Mouse (Mus musculus): Measurements from ENCODE around the gene Reg4.

Gene Reg4

DNA sequence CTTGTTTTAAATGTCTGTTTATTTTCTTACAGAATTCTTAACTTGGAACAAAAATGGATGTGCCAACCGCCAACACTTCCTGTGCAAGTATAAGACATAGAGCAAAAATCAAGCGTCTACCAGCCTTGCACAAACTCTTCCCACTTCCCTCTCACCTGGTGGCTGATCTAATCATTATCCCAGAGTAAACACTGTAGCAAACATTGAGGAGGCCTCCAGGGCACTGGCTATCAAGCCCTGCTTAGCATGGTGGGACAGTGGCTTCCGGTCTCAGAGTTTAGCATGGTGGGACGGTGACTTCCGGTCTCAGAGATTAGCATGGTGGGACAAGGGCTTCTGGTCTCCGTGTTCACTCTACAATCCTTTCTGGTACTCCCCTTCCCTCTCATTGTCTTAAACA lies 14.3 kb downstream of the Reg4 start:
- in situ Hi-C loops (cut with MboI, MseI): no loop called here

DNA sequence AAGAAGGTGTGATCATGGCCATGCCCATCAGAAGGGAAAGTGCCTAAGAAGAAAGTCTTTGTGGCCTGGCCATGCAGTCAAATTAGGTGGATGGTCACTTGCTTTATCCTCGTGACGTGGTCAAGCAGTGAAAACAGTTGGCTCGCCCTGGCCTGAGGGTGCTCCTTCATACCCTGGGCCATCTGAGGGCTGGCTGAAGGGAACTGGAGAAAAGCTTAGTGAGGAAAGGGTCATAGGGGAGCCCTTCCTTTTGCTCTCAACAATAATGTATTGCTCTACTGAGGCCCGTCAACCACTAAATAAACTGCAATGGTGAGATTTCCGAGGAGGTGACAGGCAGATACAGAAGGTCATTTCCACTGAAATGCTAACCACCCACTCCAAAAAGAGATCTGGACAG lies 15.3 kb downstream of the Reg4 start:
- in situ Hi-C loops (cut with MboI, MseI): no loop called here

DNA sequence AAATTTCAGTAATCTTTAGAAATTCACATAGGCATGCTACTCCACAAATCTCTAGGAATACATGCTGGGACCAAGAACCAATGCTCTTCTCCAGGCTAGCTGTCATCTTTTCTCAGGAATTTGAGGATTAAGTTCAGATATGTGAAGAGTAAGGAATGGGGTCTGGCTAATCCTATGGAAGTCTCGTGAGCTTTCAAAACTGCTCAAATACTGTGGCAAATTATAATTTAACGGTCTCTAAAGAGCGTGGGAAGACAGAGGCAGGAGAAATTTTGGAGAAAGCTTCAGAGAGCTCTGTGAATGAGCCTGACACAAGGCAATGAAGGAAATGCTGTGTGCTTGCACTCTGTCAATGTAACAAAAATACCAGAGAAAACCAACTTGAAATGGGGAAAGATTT lies 16.2 kb downstream of the Reg4 start:
- in situ Hi-C loops (cut with MboI, MseI): no loop called here

DNA sequence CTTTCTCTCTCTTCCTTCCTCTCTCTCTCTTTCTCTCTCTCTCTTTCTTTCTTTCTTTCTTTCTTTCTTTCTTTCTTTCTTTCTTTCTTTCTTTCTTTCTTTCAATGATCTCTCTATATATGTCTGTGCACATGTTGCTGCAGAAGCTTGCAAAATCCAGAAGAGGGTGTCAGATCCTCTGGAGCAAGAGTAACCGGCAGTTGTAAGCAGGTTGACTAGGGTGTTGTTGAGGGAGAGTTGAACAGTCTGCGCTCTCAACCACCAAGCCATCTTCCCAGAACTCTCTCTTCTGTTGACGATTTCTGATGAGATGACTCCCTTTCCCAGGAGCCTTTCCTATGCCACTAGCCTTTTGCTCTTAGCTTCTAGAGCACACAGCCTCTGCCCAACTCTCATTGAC lies 20.1 kb downstream of the Reg4 start:
- in situ Hi-C loops (cut with MboI, MseI): no loop called here

DNA sequence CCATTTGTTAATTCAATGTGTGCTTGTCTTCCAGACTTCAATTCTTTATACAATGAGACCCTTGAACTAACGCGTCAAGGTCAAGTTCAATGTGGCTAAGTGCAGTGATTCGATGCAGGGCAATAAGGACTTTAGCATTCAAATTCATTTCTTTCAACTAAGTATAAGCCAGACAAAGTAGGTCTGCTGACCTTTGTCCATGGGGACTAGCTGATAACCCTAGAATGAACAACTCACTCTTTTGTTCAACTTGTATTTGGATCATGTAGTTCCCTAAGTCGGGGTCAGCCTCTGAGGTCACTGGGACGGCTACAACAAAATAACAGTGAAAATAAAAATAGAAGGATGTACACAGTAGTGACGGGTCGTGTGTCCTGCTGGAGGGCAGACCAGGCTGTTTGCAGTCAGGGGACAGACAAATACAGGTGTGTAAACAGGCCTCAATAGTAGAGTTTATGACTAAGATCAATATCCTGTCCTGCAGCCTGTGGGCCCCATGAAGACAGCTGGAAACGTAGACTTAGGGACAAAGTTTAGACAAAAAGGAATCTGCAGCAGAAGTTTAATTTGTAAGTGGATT lies 20.6 kb downstream of the Reg4 start:
- in situ Hi-C loops (cut with MboI, MseI): no loop called here

DNA sequence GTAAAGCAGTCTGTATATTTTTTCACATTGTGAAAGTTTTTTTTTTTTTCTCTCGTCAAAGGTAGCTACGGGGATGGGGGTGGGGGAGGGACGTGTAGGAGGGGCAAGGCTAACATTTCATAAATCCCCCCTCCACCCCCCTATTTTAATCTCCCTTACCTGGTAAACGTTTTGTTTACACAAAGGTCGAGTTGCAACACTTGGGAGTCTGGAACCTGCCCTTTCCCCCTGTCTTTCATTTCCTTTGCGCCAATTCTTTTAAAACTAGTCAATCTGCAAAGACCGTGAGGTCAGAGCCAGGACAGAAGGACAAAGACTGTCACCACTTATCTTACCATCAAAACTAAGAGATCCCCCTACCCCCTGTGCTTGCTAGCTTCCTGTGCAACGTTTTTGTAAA lies 23.9 kb downstream of the Reg4 start:
- in situ Hi-C loops (cut with MboI, MseI): no loop called here

DNA sequence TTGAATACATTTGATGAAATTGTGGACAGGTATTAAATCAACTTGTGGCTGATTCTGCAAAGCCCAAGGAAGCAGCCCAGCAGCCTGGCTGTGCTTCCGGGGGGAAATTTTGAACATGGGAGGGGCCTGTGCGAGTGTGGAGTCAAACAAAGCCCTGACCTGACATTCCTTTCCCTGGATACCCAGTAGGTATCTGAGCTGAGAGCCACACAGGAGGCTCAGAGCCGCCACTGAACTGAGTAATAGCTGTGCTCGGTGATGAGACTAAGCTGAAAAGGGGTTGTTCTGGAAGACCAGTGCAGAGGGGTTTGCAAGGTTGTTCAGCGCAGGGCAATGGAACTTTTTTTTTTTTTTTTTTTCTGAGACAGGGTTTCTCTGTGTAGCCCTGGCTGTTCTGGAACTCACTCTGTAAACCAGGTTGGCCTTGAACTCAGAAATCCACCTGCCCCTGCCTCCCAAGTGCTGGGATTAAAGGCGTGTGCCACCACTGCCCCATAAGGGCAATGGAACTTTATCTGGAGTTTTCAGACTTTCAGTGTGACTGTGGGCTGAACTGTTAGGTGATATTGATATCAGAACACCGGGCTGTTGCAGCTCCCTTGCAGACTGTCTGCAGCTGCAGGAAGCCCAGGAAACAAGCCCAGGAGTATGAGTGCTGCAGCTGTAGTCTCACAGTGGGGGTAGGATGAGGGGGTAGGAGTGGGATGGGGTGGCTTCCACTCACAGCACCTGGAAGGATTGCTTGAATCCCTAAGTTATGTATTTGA lies 25.2 kb downstream of the Reg4 start:
- in situ Hi-C loops (cut with MboI, MseI): no loop called here

DNA sequence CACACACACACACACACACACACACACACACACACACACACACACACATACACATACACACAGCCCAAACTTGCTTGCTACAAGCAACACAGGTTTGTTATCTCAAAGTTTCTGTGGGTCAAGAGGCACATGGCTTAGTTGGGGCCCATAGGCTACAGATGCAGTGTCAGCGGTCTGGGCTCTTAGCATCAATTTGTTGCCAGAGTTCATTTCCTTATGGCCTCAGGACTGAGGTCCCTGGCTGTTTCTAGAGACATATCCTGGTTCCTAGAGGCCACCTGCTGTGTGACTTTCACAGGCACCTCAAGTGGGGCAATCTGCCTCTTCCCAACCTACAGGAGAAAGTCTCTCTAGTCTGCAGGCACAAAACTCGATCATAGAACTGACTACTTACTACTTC lies 27.4 kb downstream of the Reg4 start:
- in situ Hi-C loops (cut with MboI, MseI): no loop called here

DNA sequence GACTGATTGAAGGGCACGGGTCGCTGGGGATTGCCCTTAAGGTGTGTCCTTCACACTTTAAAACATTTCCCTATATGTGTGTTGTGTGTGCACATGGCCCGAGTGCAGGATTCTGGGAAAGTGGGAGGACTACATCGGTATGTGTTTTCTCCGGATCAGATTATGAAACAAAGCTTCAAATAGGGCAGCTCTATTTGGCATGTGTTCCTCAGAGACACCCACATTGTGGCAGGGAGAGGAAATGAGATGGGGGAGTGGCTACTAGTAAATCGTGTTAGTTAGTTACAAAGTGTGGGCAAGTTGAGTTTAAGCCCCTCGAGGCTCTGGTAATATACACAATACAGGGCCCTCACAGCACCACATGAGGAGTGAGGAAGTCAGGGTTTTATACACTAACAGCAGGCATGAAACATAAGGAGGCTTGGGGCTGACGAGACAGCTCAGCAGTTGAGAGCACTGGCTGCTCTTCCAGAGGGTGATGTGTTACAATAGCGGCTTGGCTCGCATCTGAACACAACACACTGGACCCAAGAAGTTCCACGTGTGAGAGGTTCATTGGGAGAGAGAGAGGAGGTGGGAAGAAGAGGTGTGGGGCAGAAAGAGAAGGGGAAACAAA lies 28.0 kb downstream of the Reg4 start:
- in situ Hi-C loops (cut with MboI, MseI): no loop called here

DNA sequence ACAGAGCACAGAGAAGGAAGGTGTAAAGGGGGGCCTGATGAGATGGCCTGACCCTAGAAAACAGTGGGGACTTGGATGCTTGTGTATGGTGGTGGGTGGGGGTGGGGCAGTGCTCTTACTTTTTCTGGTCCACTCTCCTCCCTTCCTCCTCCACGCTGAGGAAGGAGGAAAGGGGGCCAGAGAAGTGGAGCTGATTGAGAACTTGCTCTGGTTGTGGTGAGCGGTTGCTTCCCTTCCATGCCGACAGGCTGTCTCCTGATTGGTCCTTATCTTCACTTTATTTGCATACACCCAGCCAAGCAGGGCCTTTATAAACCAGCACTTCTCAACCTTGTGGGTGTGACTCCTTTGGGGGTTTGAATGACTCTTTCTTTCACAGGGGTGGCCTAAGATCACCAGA lies 32.1 kb downstream of the Reg4 start:
- in situ Hi-C loops (cut with MboI, MseI): no loop called here

DNA sequence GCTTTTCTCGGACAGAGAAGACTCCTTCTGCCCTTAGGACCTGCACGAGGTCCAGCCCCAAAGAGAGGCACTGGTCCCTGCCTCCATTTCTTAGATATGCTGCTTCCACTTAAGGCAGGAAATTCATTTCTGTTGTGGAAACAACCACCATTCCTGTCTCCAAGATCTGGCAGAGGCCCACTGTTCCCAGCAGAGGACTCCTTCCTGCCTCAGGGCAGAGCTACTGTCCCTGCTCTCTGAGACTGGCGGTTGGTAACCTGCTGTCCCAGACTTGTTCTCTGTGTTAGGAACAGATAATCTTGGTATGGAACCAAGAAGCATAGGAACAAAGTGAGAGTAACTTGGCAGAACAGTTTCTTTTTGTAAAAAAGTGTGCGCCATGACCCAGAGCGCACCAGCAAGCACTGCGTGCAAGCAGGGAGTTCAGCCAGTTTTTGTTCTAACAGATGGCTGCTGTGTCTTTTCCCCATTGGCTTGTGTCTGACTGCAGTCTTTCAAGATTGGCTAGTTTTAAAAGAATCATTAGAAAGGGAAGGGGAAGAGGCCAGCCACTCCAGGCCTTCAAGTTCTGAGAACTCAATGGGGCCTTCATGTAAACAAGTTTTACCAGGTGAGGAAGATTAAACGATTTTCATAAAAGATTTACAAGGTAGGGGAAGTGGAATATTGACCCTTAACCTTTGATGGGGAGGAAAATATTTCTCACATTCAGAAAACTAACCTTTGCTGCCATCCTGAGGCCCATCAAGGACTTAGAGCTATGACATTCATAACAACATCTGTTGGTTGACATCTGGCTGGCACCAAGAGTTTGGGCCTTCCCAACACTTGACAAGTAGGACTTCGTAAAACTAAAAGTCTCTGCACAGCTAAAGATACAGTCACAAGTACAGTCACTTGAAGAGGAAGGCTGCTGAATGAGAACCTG lies 33.0 kb downstream of the Reg4 start:
- in situ Hi-C loops (cut with MboI, MseI): no loop called here

DNA sequence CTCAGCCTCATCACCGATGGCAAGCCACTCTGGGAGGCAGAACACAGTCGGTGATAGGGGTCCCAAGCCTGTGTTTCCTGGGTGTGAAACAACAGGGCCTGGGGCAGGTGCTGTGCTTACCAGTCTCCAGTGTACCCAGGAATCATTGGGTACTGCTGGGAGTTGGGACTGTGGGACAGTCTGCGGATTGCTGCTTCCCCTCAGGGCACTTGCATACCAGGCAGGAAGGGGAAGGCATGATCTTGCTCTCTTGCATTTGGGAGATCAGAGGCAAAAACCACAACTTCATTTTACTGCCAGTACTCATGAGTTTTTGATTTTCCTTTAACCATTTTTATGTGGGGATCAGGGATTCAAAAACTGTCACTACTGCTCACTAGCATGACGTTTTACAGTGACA lies 36.8 kb downstream of the Reg4 start:
- in situ Hi-C loops (cut with MboI, MseI): no loop called here

DNA sequence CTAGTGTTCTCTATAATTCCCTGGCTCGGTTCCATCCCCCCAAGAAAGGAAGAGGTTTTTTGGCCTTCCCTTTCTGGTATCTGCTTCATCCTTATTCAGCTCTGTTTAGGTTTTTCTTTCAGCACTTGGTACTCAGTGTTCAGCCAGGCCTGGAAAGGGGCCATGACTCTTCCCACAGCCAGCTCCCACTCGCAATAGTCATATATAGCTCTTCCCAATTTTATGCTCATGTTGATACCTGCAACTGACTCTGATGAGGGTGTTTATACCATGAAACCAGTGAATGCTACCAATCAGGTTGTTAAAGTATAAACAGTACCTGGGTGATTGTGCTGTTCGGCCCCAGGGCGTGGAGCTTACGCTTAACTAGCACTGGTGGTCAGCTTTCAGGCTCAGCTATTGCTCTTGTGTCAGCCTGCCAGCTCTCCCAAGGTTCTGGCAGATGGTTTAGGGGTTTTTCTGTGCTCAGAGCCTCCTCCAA lies 37.4 kb downstream of the Reg4 start:
- in situ Hi-C loops (cut with MboI, MseI): no loop called here

DNA sequence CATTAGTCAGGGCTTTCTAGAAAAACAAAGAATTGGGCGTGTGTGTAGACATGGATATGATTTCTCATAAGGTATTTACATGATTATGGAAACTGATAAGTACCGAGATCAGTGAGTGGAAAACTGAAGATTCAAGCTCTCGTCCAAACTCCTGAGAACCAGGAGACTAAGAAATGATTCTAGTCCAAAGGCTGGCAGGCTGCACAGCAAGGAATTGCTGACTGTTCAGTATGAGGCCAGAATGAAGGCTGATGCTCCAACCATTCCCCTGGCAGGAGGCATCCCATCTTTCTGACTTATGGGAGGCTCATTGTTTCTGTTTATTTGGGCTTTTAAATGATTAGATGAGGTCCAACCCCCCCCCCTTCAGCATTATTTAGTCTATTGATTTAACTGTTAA lies 38.6 kb downstream of the Reg4 start:
- in situ Hi-C loops (cut with MboI, MseI): no loop called here

DNA sequence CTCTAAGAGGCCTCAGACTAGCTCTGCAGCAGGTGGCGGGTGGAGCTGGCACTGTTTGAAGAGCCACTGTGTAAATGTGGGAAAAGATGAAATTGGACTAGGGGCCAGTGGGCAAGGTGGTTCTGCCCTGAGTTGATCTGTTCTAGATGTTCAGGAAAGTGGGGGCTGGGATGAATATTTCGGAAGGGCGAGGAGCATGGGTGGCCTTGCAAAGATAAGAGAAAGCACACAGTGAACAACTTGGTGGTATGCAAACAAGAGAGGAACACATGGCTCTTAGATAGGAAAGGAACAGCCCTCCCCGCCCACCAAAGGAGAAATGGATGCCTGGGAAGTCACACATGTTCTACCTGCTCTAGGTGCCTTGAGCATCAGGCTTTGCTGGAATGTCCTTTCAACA lies 39.5 kb downstream of the Reg4 start:
- in situ Hi-C loops (cut with MboI, MseI): no loop called here

DNA sequence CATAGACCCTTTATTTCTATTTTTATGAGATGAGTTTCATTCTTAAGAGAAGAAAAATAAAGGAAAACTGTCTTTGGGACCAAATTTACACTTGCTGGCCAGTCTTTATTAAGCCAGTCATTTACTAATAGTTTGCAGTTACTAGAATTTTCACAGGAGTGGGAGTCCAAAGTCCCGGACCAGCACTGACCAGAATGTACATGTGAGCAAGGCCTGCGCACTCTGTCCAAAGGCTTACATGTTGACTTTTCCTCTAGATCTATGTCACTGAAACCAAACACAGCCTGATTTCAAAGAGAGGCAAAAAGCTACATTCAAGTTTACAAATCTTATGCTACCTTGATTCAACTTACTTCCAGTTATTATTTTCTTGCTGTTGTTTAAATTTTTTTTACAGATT lies 40.2 kb downstream of the Reg4 start:
- in situ Hi-C loops (cut with MboI, MseI): no loop called here

DNA sequence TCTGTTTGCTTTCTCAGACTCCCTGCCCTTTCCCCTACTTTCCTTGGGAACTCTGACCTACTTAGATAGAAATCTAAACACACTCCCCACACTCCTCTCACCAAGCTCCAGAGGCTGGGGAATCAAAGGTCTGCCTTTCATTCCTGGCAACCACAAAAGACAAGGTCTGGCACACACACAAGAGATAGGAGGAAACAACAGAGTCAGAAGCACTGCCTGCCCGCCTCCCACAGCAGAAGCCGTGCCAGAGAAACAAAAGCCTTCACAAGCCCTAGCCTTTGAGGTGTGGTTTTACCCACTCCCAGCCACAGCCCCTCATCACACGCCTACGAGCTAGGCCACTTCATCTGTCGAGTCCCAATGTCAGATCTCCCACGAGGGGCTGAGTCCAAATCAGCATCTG lies 45.3 kb downstream of the Reg4 start:
- in situ Hi-C loops (cut with MboI, MseI): no loop called here

DNA sequence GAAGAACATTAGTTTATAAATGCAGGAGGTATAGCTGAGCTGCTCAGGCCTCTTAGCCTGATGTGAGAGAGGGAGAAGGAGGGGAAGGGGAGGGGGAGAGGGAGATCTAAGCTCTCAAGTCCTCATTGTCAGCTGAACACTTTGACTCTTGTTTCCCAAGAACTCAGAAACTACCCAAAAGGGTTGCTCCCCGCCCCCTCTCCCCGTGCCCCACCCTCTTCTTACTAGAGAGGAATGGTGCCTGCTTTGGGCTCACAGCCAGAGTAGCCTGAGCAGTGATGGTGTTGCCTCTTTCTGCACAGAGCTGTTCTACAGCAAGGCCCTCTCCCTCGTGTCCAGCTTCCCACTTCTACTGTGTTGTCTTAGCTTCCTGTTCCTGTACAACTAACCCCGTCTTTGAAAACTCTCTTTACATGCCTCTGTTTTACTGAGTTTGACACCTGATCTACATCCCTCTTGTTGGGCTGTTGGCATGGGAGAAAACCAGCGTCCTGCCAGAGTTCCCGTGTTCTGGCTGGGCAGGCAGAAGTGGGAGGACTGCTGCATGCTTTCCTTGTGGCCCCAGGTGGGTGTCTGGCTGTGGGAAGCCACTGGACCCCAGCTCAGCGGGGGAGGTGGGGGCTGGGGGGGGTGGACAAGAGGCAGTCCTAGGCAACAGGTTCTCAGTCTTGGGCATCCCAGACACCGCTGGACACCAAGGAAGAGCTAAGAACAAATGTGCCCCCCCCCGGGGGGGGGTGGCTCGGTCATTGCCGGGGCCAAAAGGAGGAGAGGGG lies 51.9 kb downstream of the Reg4 start:
- in situ Hi-C loops (cut with MboI, MseI): no loop called here

DNA sequence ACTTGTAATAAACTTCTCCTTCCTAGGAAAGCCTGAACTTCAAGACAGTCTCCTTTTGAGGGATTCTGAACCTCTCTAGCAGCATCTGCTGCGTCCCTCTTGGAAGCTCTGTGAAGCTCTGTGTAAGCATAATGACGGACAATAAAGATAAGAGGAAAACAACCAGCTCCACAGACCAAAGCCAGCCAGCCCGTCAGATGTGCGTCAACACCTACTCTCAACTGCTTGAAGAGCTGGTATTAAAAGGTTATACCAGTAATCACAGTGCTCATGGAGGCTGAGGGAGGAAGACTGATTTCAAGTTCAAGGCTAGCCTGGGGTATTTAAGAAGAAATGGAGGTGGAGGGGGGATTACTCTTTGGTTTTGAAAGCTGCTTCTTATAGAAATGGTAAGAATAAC lies 57.7 kb downstream of the Reg4 start:
- in situ Hi-C loops (cut with MboI, MseI): no loop called here

DNA sequence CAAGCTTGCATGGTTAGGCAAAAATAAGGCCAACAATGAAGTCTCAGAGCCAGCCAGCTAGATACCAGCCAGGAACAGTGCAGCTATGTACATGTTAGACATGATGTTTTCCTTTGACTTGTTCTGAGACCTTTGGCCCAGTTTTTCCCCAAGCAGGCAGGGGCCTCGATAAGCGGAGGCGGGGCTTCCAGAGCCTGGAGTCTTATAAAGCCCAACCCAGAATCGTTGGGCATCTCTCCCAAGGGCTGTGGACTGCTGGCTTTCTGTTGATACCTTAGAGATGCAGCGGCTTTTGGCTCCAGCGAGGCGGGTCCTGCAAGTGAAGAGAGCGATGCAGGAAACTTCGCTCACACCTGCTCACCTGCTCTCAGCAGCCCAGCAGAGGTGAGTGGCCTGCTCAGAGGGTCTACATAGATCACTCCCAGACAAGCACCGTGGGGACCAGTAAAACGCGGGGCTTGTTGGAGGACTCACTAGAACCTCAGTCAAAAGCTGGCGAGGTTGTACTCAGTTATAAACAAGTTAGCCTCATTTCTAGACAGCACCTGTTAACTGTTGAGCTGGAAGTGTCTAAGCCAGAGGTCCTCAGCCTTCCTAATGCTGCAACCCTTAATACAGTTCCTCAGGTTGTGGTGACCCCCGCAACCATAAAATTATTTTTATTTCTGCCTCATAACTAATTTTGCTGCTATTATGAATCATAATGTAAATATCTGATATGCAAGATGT lies 58.4 kb downstream of the Reg4 start, which contains the start of gene Hmgcs2:
TSS of gene Hmgcs2 (plus strand) at position 232 of the 729 bp plus-strand sequence.
- in situ Hi-C loops (cut with MboI, MseI): no loop called here
